Mouse (Mus musculus) lung, postnatal 0 days (tissue): Measurements from ENCODE around the gene Actl6b.

ENCODE experiments used
- CTCF ChIP-seq: IDR thresholded peaks from 2 replicates; pipeline ENCODE4 v1.5.1; 2016; ENCODE audit warnings: antibody characterized with exemption, mild to moderate bottlenecking
- EP300 ChIP-seq: IDR thresholded peaks from 2 replicates; pipeline ENCODE4 v1.6.1; 2016; ENCODE audit warnings: antibody characterized with exemption, mild to moderate bottlenecking, control low read depth

DNA sequence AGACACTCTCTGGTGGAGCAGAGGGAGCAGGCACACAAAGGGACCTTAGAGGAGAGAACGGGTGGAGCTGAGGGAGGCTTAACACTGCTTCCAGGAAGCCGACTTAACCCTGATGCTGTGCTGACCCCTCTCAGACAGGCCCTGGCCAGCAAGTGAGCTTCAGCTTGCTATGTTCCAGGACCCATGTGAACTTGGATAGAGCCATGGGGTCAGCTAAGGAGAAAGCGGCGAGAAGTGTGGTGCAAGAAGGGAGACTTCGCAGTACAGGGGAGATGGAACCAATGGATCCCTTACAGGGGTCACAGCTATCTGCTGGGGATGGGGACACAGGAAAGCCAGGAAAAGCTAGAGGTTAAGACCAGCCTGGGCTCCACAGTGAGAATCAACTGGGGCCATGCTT, 59.8 kb downstream of the Actl6b start:
- TF ChIP-seq CTCF: no peak
- no peak for TF ChIP-seq EP300
